Mouse (Mus musculus) C2C12 (cell line): ENCODE measurements at regions not wholly inside any gene's neighbourhood (a gene's known extent, or its start where the extent isn't known, plus 50 kb on each side); places are given as distances from the start of the nearest gene placed in this dataset.
A peak's percentile ranks its signal among the peaks of the same experiment; 100 is the strongest.

ENCODE experiments used
- H3K27me3 ChIP-seq: one replicate; pipeline ENCODE4 v1.6.1; 2011; ENCODE audit not compliant: control insufficient read depth, insufficient read depth, insufficient read length
- H3K36me3 ChIP-seq: one replicate; pipeline ENCODE4 v1.6.1; 2011; ENCODE audit not compliant: control insufficient read depth, insufficient read depth
- H3K4me3 ChIP-seq: one replicate; pipeline ENCODE4 v1.5.1; 2011; ENCODE audit warnings: mild to moderate bottlenecking, control low read depth; ENCODE audit not compliant: poor library complexity, insufficient read depth, severe bottlenecking
- H3K79me2 ChIP-seq: one replicate; pipeline ENCODE4 v1.6.1; 2011; ENCODE audit not compliant: control insufficient read depth, insufficient read depth
- H3K79me3 ChIP-seq: one replicate; pipeline ENCODE4 v1.6.1; 2011; ENCODE audit warnings: low read depth, control low read depth
- H3ac ChIP-seq: one replicate; pipeline ENCODE3; 2011; ENCODE audit warnings: low read depth; ENCODE audit not compliant: control insufficient read depth, insufficient read length
- CEBPB ChIP-seq: IDR thresholded peaks from one replicate; pipeline ENCODE4 v1.6.1; 2011; ENCODE audit warnings: low read depth, mild to moderate bottlenecking, control low read depth, moderate library complexity
- CTCF ChIP-seq: IDR thresholded peaks from one replicate; pipeline ENCODE4 v1.5.1; 2011; ENCODE audit not compliant: control insufficient read depth, insufficient read depth, insufficient read length
- FOSL1 ChIP-seq: IDR thresholded peaks from one replicate; pipeline ENCODE4 v1.8.0; 2011; ENCODE audit warnings: mild to moderate bottlenecking, low read length; ENCODE audit not compliant: poor library complexity, insufficient read depth, severe bottlenecking
- MAX ChIP-seq: IDR thresholded peaks from one replicate; pipeline ENCODE4 v1.6.1; 2011; ENCODE audit warnings: mild to moderate bottlenecking, control low read depth
- MYOD1 ChIP-seq: IDR thresholded peaks from one replicate; pipeline ENCODE4 v1.6.1; 2011; ENCODE audit warnings: low read depth; ENCODE audit not compliant: control insufficient read depth, insufficient read length
- MYOG ChIP-seq: IDR thresholded peaks from one replicate; pipeline ENCODE4 v1.6.1; 2011; ENCODE audit not compliant: control insufficient read depth, insufficient read length; ENCODE audit errors: extremely low read depth
- USF1 ChIP-seq: IDR thresholded peaks from one replicate; pipeline ENCODE4 v1.6.1; 2011; ENCODE audit warnings: low read depth, mild to moderate bottlenecking, control low read depth, moderate library complexity

GRCm38 (mm10) chr15:62088341-62088740, 1165.5 kb upstream of the A1bg start:
- Histone ChIP-seq H3K36me3 (peaks cover 64% of the 10 kb centered on the region), H3K79me2 (peaks cover 100% of the 10 kb centered on the region), H3ac (no peak overlapping the region), H3K4me3 (no peak overlapping the region), H3K27me3 (no peaks in the 10 kb centered on the region), H3K79me3 (peaks cover 98% of the 10 kb centered on the region)
- TF ChIP-seq MYOD1 (no peak), FOSL1 (no peak), MYOG (no peak), CTCF (no peak), MAX (no peak), CEBPB (no peak), USF1 (no peak)

DNA sequence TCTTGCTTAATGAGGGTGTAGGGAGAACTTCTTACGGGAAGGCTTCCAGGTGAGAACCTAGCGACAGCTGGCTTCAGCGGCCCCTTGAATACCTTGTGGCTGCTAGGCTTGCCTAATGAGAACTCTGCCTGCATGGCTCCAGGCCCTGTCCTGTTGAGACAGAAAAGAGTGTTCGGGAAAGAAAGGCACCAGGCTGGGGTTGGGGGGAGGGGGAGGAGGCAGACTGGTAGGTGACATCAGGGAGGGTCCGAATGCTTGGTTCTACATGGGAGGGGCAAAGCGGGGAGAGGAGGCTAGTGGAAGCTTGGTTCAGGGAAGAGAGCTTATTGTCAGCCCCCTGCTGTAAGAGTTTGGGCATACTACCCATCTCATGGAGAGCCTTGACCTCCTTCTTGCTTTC, 1164.9 kb upstream of the A1bg start:
- Histone ChIP-seq H3K79me2 (peaks cover 100% of the 10 kb centered on the region), H3K36me3 (peaks cover 65% of the 10 kb centered on the region), H3ac (no peak overlapping the region), H3K4me3 (no peak overlapping the region), H3K79me3 (peaks cover 99% of the 10 kb centered on the region), H3K27me3 (no peaks in the 10 kb centered on the region)
- TF ChIP-seq MYOD1, result no peak
- no peak for TF ChIP-seq CTCF
- TF ChIP-seq FOSL1, result no peak
- TF ChIP-seq MAX, result no peak

GRCm38 (mm10) chr15:62086037-62086436, 1163.2 kb upstream of the A1bg start:
- TF ChIP-seq CEBPB, result no peak
- TF ChIP-seq MAX, result no peak
- no peak for TF ChIP-seq MYOG
- TF ChIP-seq MYOD1, result no peak
- no peak for TF ChIP-seq FOSL1
- TF ChIP-seq CTCF, result no peak
- no peak for TF ChIP-seq USF1
- peaks cover 98% of the 10 kb centered on the region for H3K79me3 ChIP-seq
- peaks cover 100% of the 10 kb centered on the region for H3K79me2 ChIP-seq
- peaks cover 70% of the 10 kb centered on the region for H3K36me3 ChIP-seq
- H3ac ChIP-seq, result no peak overlapping the region
- H3K27me3 ChIP-seq, result no peaks in the 10 kb centered on the region
- H3K4me3 ChIP-seq, result no peak overlapping the region

- Histone ChIP-seq H3K27me3 (no peaks in the 10 kb centered on the region), H3ac (no peak overlapping the region), H3K36me3 (peaks cover 62% of the 10 kb centered on the region), H3K4me3 (no peak overlapping the region), H3K79me3 (peaks cover 83% of the 10 kb centered on the region), H3K79me2 (peaks cover 94% of the 10 kb centered on the region)
- TF ChIP-seq FOSL1 (no peak), MYOD1 (no peak), CTCF (no peak), MAX (no peak), MYOG (no peak), USF1 (no peak), CEBPB (no peak)
Observed at GRCm38 (mm10) chr15:62083347-62083746, 1160.5 kb upstream of the A1bg start.

- Histone ChIP-seq H3K36me3 (peaks cover 53% of the 10 kb centered on the region), H3K79me2 (peaks cover 94% of the 10 kb centered on the region), H3K27me3 (no peaks in the 10 kb centered on the region), H3ac (no peak overlapping the region), H3K4me3 (no peak overlapping the region), H3K79me3 (peaks cover 77% of the 10 kb centered on the region)
- TF ChIP-seq CTCF (no peak), MYOD1 (peak; percentile 89)
Observed at GRCm38 (mm10) chr15:62082539-62082938, 1159.7 kb upstream of the A1bg start.
